ENCODE assay signal across 15 mouse cellular contexts in the genomic region with DNA sequence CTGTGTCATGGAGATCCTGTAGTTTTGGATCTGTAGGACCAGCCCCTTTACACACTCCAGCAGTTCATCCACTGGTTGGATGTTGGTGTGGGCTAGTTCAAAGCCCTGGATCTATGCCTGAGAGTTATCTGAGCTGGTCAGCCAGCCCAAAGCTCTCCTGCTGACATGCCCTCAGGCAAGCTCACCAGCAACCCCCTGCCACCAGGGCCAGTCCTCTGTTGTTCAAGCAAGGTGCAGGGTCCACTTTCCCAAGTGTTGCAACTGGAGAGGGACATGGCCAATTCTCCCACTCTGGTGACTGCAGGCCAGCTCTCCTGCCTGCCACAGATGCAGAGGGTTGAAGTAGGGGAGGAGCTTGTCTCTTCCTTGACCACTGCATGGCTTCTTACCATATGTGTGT. TPM values are rescaled to one million over a fixed set of nuclear protein-coding genes. Genes with fewer than 3 reads are reported as not detected.
"Had no signal": no experiment of that assay in that cellular context is flagged by ENCODE, and none has a peak within 500 bp of the region (broad histone marks: within the 10 kb centered on the region; RNA-seq: fewer than 3 reads in every experiment).

No protein-coding gene starts in this region.

RNA-seq across cellular contexts. Expression of a gene that starts 9.0 kb away (rescaled TPM):
- total RNA-seq: megakaryocyte, adult 5-6 weeks had no signal
- polyA plus RNA-seq: lung, embryonic 14.5 days; lung, embryonic 16.5 days; midbrain, embryonic 12.5 days; midbrain, embryonic 14.5 days; midbrain, embryonic 16.5 days; neural tube, embryonic 11.5 days; neural tube, embryonic 15.5 days; small intestine, adult 2 months; stomach, embryonic 14.5 days; thymus, postnatal 0 days had no signal

RNA-seq across cellular contexts. Expression of a gene that starts 43.9 kb away (rescaled TPM):
- total RNA-seq: megakaryocyte, adult 5-6 weeks had no signal
- polyA plus RNA-seq: myocyte had no signal

RNA-seq across cellular contexts. Expression of a gene that starts 45.2 kb away (rescaled TPM):
- total RNA-seq: megakaryocyte, adult 5-6 weeks; megakaryocyte-erythroid progenitor cell, adult 5-6 weeks had no signal
- polyA plus RNA-seq: lung, embryonic 14.5 days; lung, embryonic 16.5 days; midbrain, embryonic 10.5 days; midbrain, embryonic 12.5 days; midbrain, embryonic 14.5 days; midbrain, embryonic 16.5 days; myocyte; neural tube, embryonic 11.5 days; neural tube, embryonic 13.5 days; neural tube, embryonic 15.5 days; small intestine, adult 2 months; stomach, embryonic 14.5 days; thymus, postnatal 0 days had no signal

RNA-seq across cellular contexts. Expression of a gene that starts 47.9 kb away (rescaled TPM):
- total RNA-seq: megakaryocyte, adult 5-6 weeks had no signal
- polyA plus RNA-seq: lung, embryonic 14.5 days; lung, embryonic 16.5 days; midbrain, embryonic 12.5 days; midbrain, embryonic 14.5 days; midbrain, embryonic 16.5 days; myocyte; neural tube, embryonic 11.5 days; neural tube, embryonic 13.5 days; neural tube, embryonic 15.5 days; stomach, embryonic 14.5 days had no signal
